Mouse (Mus musculus) heart, postnatal 0 days (tissue): ENCODE measurements around the gene Rnf19b.

Experiments used
- CTCF ChIP-seq: IDR thresholded peaks from 2 replicates; pipeline ENCODE4 v1.5.1; 2016; ENCODE audit warnings: antibody characterized with exemption, control low read depth, low read depth
- EP300 ChIP-seq: IDR thresholded peaks from 2 replicates; pipeline ENCODE4 v1.6.1; 2016; ENCODE audit warnings: antibody characterized with exemption, low read depth

DNA sequence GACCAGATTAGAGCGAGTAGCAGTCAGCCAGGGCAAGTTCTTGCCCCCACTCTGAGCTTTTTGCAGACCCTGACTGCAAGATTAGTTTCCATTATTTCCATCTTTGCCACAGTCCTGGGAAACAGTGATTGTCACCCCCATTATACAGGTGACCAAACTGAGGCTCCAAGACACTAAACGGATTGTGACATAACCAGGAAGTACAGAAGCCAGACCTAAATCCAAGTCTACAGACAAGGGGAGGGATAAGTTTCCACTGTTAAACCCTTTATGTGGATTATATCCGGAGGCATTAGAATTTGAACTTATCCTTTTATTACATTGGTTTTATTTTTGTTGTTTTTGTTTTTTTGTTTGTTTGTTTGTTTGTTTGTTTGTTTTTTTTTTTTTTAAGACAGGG lies 23.8 kb upstream of the Rnf19b start:
- TF ChIP-seq CTCF (no peak), EP300 (no peak)
